Mouse (Mus musculus) C2C12 (cell line): ENCODE measurements around the gene Anapc15-ps.

Experiments used
- CTCF ChIP-seq: IDR thresholded peaks from one replicate; pipeline ENCODE4 v1.5.1; 2011; ENCODE audit not compliant: control insufficient read depth, insufficient read depth, insufficient read length
- FOSL1 ChIP-seq: IDR thresholded peaks from one replicate; pipeline ENCODE4 v1.8.0; 2011; ENCODE audit warnings: mild to moderate bottlenecking, low read length; ENCODE audit not compliant: poor library complexity, insufficient read depth, severe bottlenecking
- MAX ChIP-seq: IDR thresholded peaks from one replicate; pipeline ENCODE4 v1.6.1; 2011; ENCODE audit warnings: mild to moderate bottlenecking, control low read depth
- MYOD1 ChIP-seq: IDR thresholded peaks from one replicate; pipeline ENCODE4 v1.6.1; 2011; ENCODE audit warnings: low read depth; ENCODE audit not compliant: control insufficient read depth, insufficient read length
- MYOG ChIP-seq: IDR thresholded peaks from one replicate; pipeline ENCODE4 v1.6.1; 2011; ENCODE audit not compliant: control insufficient read depth, insufficient read length; ENCODE audit errors: extremely low read depth

- TF ChIP-seq CTCF (no peak), FOSL1 (no peak), MAX (no peak), MYOG (no peak), MYOD1 (no peak)
These were observed 8.6 kb downstream of the Anapc15-ps start for GRCm38 (mm10) chr10:95664613-95665012.
